In the genomic region with DNA sequence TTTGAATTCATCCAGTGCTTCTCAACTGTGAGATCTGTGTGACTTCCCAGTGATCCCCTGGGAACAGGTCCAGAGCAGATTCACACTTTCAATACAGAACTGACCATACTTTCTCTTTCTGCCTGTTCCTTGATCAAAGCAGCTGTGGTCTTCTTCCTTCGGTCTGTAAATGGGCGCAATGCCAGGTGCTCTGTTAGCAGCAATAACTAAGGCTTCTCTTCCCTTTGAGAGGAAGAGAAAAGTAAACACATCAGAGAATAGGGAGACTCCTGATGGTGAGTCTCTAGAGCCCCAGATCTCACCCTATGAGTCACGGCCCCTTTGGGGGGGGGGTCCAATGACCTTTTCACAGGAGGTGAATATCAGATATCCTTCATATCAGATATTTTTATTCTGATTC, we compare ENCODE assay signal across 20 mouse cellular contexts. TPM values are rescaled to one million over a fixed set of nuclear protein-coding genes. Genes with fewer than 3 reads are reported as not detected.
DNase-seq lines count a peak whose midpoint lies in the region; ATAC-seq lines count a peak whose summit lies in the region.
"Had no signal": no experiment of that assay in that cellular context is flagged by ENCODE, and none has a peak within 500 bp of the region (broad histone marks: within the 10 kb centered on the region; RNA-seq: fewer than 3 reads in every experiment).

No protein-coding gene starts in this region.

- H3K4me2 ChIP-seq in kidney, embryonic 16.5 days (replicated peaks; ENCODE audit: low read depth, low read length): no peak overlapping the region
- H3K4me2 ChIP-seq: embryonic facial prominence, embryonic 12.5 days; hindbrain, embryonic 12.5 days; intestine, embryonic 15.5 days; liver, embryonic 15.5 days had no signal

- H3K27me3 ChIP-seq in kidney, embryonic 16.5 days (ENCODE audit: insufficient read depth, low read length): no peaks in the 10 kb centered on the region
- H3K27me3 ChIP-seq: embryonic facial prominence, embryonic 12.5 days; intestine, embryonic 15.5 days; liver, embryonic 15.5 days had no signal

- no peaks in the 10 kb centered on the region for H3K9me3 ChIP-seq in kidney, embryonic 16.5 days (ENCODE audit: low read length)
- H3K9me3 ChIP-seq: embryonic facial prominence, embryonic 12.5 days; hindbrain, embryonic 12.5 days; intestine, embryonic 15.5 days; liver, embryonic 15.5 days; midbrain, embryonic 10.5 days had no signal

- no peak overlapping the region for H3K4me3 ChIP-seq in kidney, embryonic 16.5 days (ENCODE audit: low read length)
- H3K4me3 ChIP-seq: embryonic facial prominence, embryonic 12.5 days; hindbrain, embryonic 12.5 days; intestine, embryonic 15.5 days; liver, embryonic 15.5 days; midbrain, embryonic 10.5 days had no signal

- DNase-seq in kidney, postnatal 10 days: peak; percentile 46
- peak; percentile 26 for DNase-seq in right cerebral cortex, postnatal 14 days
- DNase-seq in right cerebral cortex, postnatal 25 days: no peak
- peak; percentile 21 for DNase-seq in adrenal gland, postnatal 25 days
- DNase-seq in lung, postnatal 36 days: peak; percentile 28
- no peak for DNase-seq in thymus, postnatal 0 days (ENCODE audit: low spot score)
- no peak for DNase-seq in ovary, postnatal 10 days (ENCODE audit: low spot score)
- DNase-seq: cerebellum, adult 11 months; forebrain, postnatal 0 days; gastrocnemius, postnatal 10 days; heart, adult 18-20 months; thymus, postnatal 4 days had no signal

- no peaks in the 10 kb centered on the region for H3K4me1 ChIP-seq in kidney, embryonic 16.5 days (ENCODE audit: insufficient read depth, low read length)
- H3K4me1 ChIP-seq: embryonic facial prominence, embryonic 12.5 days had no signal

- no peak for ATAC-seq in kidney, embryonic 16.5 days (ENCODE audit: low FRiP score, low TSS enrichment)
- ATAC-seq: forebrain, postnatal 0 days; intestine, embryonic 15.5 days had no signal

- H3K36me3 ChIP-seq in kidney, embryonic 16.5 days (ENCODE audit: insufficient read depth, low read length): peaks cover 9% of the 10 kb centered on the region; the same call in 1 of the 2 replicates
- H3K36me3 ChIP-seq: embryonic facial prominence, embryonic 12.5 days; hindbrain, embryonic 12.5 days; intestine, embryonic 15.5 days; liver, embryonic 15.5 days; midbrain, embryonic 10.5 days had no signal

- WGBS in kidney, embryonic 16.5 days: 79% methylated on average over 3 of the region's 3 CpGs

- no peak overlapping the region for H3K9ac ChIP-seq in kidney, embryonic 16.5 days (replicated peaks; ENCODE audit: low read length)
- H3K9ac ChIP-seq: embryonic facial prominence, embryonic 12.5 days; forebrain, postnatal 0 days; hindbrain, embryonic 12.5 days; intestine, embryonic 15.5 days; liver, embryonic 15.5 days had no signal

- no peak overlapping the region for H3K27ac ChIP-seq in kidney, embryonic 16.5 days (ENCODE audit: low read length)
- H3K27ac ChIP-seq: embryonic facial prominence, embryonic 12.5 days; hindbrain, embryonic 12.5 days; intestine, embryonic 15.5 days; kidney, postnatal 0 days; midbrain, embryonic 10.5 days had no signal

RNA-seq across cellular contexts. Expression of a gene that starts 29.3 kb away (rescaled TPM):
- polyA plus RNA-seq in kidney, embryonic 16.5 days (2015; fragmentation: Nextera tagmentation; extraction: Ambion mirVana): 90.9 and 104 TPM in 2 replicates
- total RNA-seq in adrenal gland, postnatal 25 days (2021): 0.24 TPM in 1 of 2 replicates, not detected in the other
- polyA plus RNA-seq in thymus, postnatal 0 days (2015; fragmentation: Nextera tagmentation; extraction: Ambion mirVana): not detected in 2 replicates
- total RNA-seq: common myeloid progenitor, adult 5-6 weeks; forebrain, postnatal 0 days; gastrocnemius, postnatal 10 days had no signal
- polyA plus RNA-seq: embryonic facial prominence, embryonic 12.5 days; midbrain, embryonic 10.5 days had no signal

Comparison
In these comparisons a context has a peak if more than half of its experiments do, and no peak if none do; other contexts are left out.
1. DNase-seq: peak in kidney, postnatal 10 days (single experiment), right cerebral cortex, postnatal 14 days (single experiment), adrenal gland, postnatal 25 days (single experiment) and lung, postnatal 36 days (single experiment); none in right cerebral cortex, postnatal 25 days (single experiment), thymus, postnatal 0 days (single experiment) and ovary, postnatal 10 days (single experiment).
2. RNA of a gene that starts 29.3 kb away (polyA plus RNA-seq): 90.9 to 104 TPM in kidney, embryonic 16.5 days; not detected in thymus, postnatal 0 days; every median in the first group is over 10 times any median in the second.